ENCODE assay signal across 17 mouse cellular contexts in the genomic region with DNA sequence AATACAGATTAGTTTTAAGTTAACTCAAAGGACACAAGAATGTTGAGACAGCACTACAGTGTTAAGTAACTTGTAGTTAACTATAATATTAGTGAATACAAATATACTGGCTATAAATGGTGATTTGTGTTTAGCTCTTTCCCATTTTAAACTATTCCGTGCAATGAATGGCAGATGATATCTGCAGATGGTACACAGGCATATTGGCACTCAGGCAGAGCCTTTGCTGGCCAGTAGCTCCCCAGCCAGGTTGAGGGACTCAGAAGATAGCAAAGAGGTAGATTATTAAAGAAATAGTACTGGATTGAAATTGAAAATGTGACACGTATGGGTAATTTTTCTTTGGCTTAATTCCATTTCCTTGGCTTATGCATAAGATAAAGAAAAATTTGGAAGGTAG. TPM values are rescaled to one million over a fixed set of nuclear protein-coding genes. Genes with fewer than 3 reads are reported as not detected.
DNase-seq lines count a peak whose midpoint lies in the region; ATAC-seq lines count a peak whose summit lies in the region.
"Had no signal": no experiment of that assay in that cellular context is flagged by ENCODE, and none has a peak within 500 bp of the region (broad histone marks: within the 10 kb centered on the region; RNA-seq: fewer than 3 reads in every experiment).

No protein-coding gene starts in this region.

- ATAC-seq in neural tube, embryonic 11.5 days (ENCODE audit: insufficient read depth, low FRiP score, low TSS enrichment): peak; percentile 55
- ATAC-seq in neural tube, embryonic 15.5 days (ENCODE audit: low FRiP score): no peak
- peak; percentile 69 for ATAC-seq in forebrain, embryonic 16.5 days
- ATAC-seq: CD4-positive, CD25-positive, alpha-beta regulatory T cell, adult 4 months; intestine, embryonic 15.5 days had no signal

- H3K27me3 ChIP-seq in neural tube, embryonic 11.5 days (ENCODE audit: control insufficient read depth, insufficient read depth, low read length): no peaks in the 10 kb centered on the region
- H3K27me3 ChIP-seq in neural tube, embryonic 15.5 days (replicated peaks): no peaks in the 10 kb centered on the region
- no peaks in the 10 kb centered on the region for H3K27me3 ChIP-seq in forebrain, embryonic 16.5 days (replicated peaks; ENCODE audit: control insufficient read depth, insufficient read depth, low read length)
- H3K27me3 ChIP-seq: intestine, embryonic 15.5 days had no signal

- no peak overlapping the region for H3K9ac ChIP-seq in neural tube, embryonic 11.5 days (ENCODE audit: low read length)
- H3K9ac ChIP-seq in neural tube, embryonic 15.5 days (replicated peaks): no peak overlapping the region
- H3K9ac ChIP-seq in forebrain, embryonic 16.5 days (replicated peaks; ENCODE audit: low read depth, low read length): no peak overlapping the region
- H3K9ac ChIP-seq: intestine, embryonic 15.5 days; liver, embryonic 14.5 days had no signal

- no peaks in the 10 kb centered on the region for H3K4me1 ChIP-seq in neural tube, embryonic 11.5 days (ENCODE audit: control insufficient read depth, insufficient read depth, low read length)
- H3K4me1 ChIP-seq in neural tube, embryonic 15.5 days: 0 out of 2 replicates have a peak, but pooled peaks cover 5% of the 10 kb centered on the region
- H3K4me1 ChIP-seq in forebrain, embryonic 16.5 days (replicated peaks; ENCODE audit: control insufficient read depth, insufficient read depth, low read length): peaks cover 9% of the 10 kb centered on the region
- H3K4me1 ChIP-seq: intestine, embryonic 15.5 days had no signal

- no peak overlapping the region for H3K4me2 ChIP-seq in neural tube, embryonic 11.5 days (ENCODE audit: low read depth)
- no peak overlapping the region for H3K4me2 ChIP-seq in neural tube, embryonic 15.5 days
- peak overlapping the region; percentile 16; the same call in 1 of the 2 replicates for H3K4me2 ChIP-seq in forebrain, embryonic 16.5 days (ENCODE audit: low read length)
- H3K4me2 ChIP-seq: intestine, embryonic 15.5 days had no signal

- no peaks in the 10 kb centered on the region for H3K36me3 ChIP-seq in neural tube, embryonic 11.5 days (ENCODE audit: control insufficient read depth, insufficient read depth, low read length)
- H3K36me3 ChIP-seq in neural tube, embryonic 15.5 days: no peaks in the 10 kb centered on the region
- H3K36me3 ChIP-seq in forebrain, embryonic 16.5 days (ENCODE audit: control insufficient read depth, insufficient read depth): no peaks in the 10 kb centered on the region; the same call in 1 of the 2 replicates
- H3K36me3 ChIP-seq: intestine, embryonic 15.5 days had no signal

- WGBS in neural tube, embryonic 11.5 days: 62% methylated on average over 2 of the region's 2 CpGs
- WGBS in neural tube, embryonic 15.5 days: 47% methylated on average over 2 of the region's 2 CpGs
- 11% methylated on average over 2 of the region's 2 CpGs for WGBS in forebrain, embryonic 16.5 days

- H3K27ac ChIP-seq in neural tube, embryonic 11.5 days (ENCODE audit: low read depth, low read length): no peak overlapping the region
- H3K27ac ChIP-seq in neural tube, embryonic 15.5 days (replicated peaks): no peak overlapping the region
- peak overlapping the region; percentile 60; the same call in 1 of the 2 replicates for H3K27ac ChIP-seq in forebrain, embryonic 16.5 days (ENCODE audit: low read length)
- H3K27ac ChIP-seq: heart, adult 2 months; intestine, embryonic 15.5 days; kidney, postnatal 0 days; liver, embryonic 14.5 days had no signal

- DNase-seq in neural tube, embryonic 11.5 days (ENCODE audit: low spot score): no peak
- peak; percentile 89 for DNase-seq in cerebellum, adult 9-10 months
- DNase-seq in frontal cortex, postnatal 36 days (ENCODE audit: low spot score in 2 of 2): no peak
- DNase-seq in spleen, postnatal 10 days (ENCODE audit: low spot score in 2 of 2): no peak
- no peak for DNase-seq in adrenal gland, adult (ENCODE audit: inconsistent age in 2 of 2, low spot score in 1 of 2)
- DNase-seq: heart, adult 2 months; heart, postnatal 10 days; layer of hippocampus, adult 9-11 months; lung, postnatal 10 days; right cerebral cortex, postnatal 14 days; thymus, adult 2 months had no signal

- no peak overlapping the region for H3K4me3 ChIP-seq in neural tube, embryonic 11.5 days (ENCODE audit: low read depth, low read length)
- H3K4me3 ChIP-seq in neural tube, embryonic 15.5 days (replicated peaks): no peak overlapping the region
- no peak overlapping the region for H3K4me3 ChIP-seq in forebrain, embryonic 16.5 days (replicated peaks; ENCODE audit: low read length)
- H3K4me3 ChIP-seq: heart, adult 2 months; intestine, embryonic 15.5 days had no signal

- no peaks in the 10 kb centered on the region for H3K9me3 ChIP-seq in neural tube, embryonic 11.5 days (ENCODE audit: control insufficient read depth, low read length)
- no peaks in the 10 kb centered on the region for H3K9me3 ChIP-seq in neural tube, embryonic 15.5 days (replicated peaks)
- H3K9me3 ChIP-seq in forebrain, embryonic 16.5 days (ENCODE audit: control insufficient read depth, low read length): no peaks in the 10 kb centered on the region
- H3K9me3 ChIP-seq: intestine, embryonic 15.5 days had no signal

RNA-seq across cellular contexts. Expression of gene Gpm6a, which starts 21.3 kb away (rescaled TPM):
- polyA plus RNA-seq in neural tube, embryonic 11.5 days (2014; fragmentation: Nextera tagmentation; extraction: Ambion mirVana): 55.8 and 60.7 TPM in 2 replicates
- polyA plus RNA-seq in neural tube, embryonic 15.5 days (2015; fragmentation: Nextera tagmentation; extraction: Ambion mirVana): 411 and 481 TPM in 2 replicates
- polyA plus RNA-seq in forebrain, embryonic 16.5 days (2015; fragmentation: Nextera tagmentation; extraction: Ambion mirVana): 739 and 853 TPM in 2 replicates
- polyA plus RNA-seq: CD4-positive, CD25-positive, alpha-beta regulatory T cell, adult 4 months had no signal
